Mouse (Mus musculus): ENCODE measurements around the gene Fgd3.

DNA sequence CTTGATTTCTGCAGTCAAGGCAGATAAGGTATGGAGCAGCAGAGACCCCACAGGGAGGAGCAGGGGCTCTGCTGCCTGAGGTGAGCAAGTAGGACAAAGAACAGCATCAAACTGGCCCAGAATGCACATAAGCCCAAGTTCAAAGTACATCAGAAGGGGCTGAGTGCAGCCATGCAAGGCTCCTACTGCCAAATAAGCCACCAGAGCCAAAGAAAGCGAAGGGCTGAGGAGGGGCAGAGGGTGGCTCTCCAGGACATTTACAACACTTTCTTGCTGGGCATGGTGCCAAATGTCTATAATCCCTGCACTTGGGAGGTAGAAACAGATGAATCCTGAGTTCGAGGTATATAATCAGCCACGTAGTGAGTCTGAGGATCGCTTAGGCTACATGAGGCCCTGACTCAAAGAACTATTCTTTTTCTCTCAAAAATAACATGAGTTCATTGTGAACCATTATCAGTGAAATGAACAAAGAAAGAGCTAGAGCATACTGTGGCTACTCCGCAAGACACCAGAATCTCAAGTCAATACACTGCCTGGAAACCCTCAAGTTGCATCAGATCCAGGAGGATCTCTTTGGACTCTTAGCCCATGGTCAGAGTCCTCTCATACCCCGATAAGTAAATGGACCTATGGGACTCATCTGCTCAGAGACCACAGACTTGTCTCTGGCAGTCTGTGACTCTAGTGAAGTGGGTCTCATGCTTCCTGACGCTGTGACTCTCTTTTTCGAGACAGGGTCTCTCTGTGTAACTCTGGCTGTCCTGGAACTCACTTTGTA lies 86.1 kb downstream of the Fgd3 start:
- TF ChIP-seq GATA1 (IDR thresholded peaks at IDR 0.05; ENCODE audit: low read length), result no peak
- no peak for TF ChIP-seq TAL1 (IDR thresholded peaks at IDR 0.05; ENCODE audit: low read length)

Data from erythroblast, embryonic 14.5 days (primary cell).